Mouse (Mus musculus): ENCODE results near the gene Ak7. TPM values are rescaled to one million over a fixed set of nuclear protein-coding genes. Genes with fewer than 3 reads are reported as not detected.

Ak7 gene
- polyA plus RNA-seq, 2 experiments = 0.04 TPM; not detected in 1

GRCm38 (mm10) chr12:105688546-105688945 is 17.2 kb upstream of the Ak7 start:
- H3K36me3 ChIP-seq (replicated peaks; ENCODE audit: control insufficient read depth, insufficient read depth, low read depth) = no peaks in the 10 kb centered on the region
- no peak overlapping the region for H3K27ac ChIP-seq
- H3K4me2 ChIP-seq (ENCODE audit: low read depth) = no peak overlapping the region
- DNase-seq (ENCODE audit: low read depth in 3 of 3, low spot score in 3 of 3) (peak in 1 of 3 experiments; percentile 19), ATAC-seq (ENCODE audit: insufficient read depth) (no peak)
- no peaks in the 10 kb centered on the region for H3K9me3 ChIP-seq (ENCODE audit: control insufficient read depth, low read length)
- TF ChIP-seq CTCF (IDR thresholded peaks at IDR 0.05; ENCODE audit: low read depth) = 0 out of 2 replicates have a peak, but pooled peaks have one; percentile 3
- TF ChIP-seq EP300 (IDR thresholded peaks at IDR 0.05; ENCODE audit: low read depth) = no peak
- WGBS (ENCODE audit: insufficient replicate concordance) = 63% methylated on average over 4 of the region's 4 CpGs
- H3K9ac ChIP-seq (replicated peaks) = no peak overlapping the region
- H3K4me3 ChIP-seq (ENCODE audit: insufficient read depth in 1 of 2, low read depth in 2 of 2, low read length in 2 of 2) = no peak overlapping the region
- no peaks in the 10 kb centered on the region for H3K27me3 ChIP-seq (ENCODE audit: control insufficient read depth, insufficient read depth, low read length)
- peaks cover 11 to 15% of the 10 kb centered on the region in 2 experiments for H3K4me1 ChIP-seq (replicated peaks; ENCODE audit: control insufficient read depth in 2 of 2, insufficient read depth in 2 of 2, low read length in 1 of 2)

DNA sequence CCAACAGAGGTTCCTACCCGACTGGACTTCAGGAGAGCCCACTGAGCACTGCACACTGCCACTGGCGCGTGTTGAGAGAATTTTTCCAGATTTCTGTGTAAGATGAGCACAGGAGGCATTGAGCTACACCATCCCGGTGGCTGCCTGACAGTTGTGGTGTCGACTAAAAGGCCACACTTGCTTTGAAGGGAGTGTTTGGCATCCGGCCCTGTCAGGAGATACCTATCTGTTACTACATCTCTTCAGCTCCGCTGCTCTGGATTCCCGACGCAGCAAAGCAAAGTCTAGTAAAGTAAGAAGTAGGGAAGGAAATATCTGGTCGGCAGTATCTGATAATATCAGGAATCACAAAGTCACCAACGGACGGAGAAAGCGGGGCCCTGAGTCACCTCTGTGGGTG is 16.3 kb upstream of the Ak7 start:
- 69% methylated on average over 13 of the region's 13 CpGs for WGBS (ENCODE audit: insufficient replicate concordance)
- Histone ChIP-seq H3K4me2 (ENCODE audit: low read depth) (no peak overlapping the region), H3K36me3 (replicated peaks; ENCODE audit: control insufficient read depth, insufficient read depth, low read depth) (no peaks in the 10 kb centered on the region), H3K4me1 (replicated peaks; ENCODE audit: control insufficient read depth in 2 of 2, insufficient read depth in 2 of 2, low read length in 1 of 2) (peaks cover 11 to 15% of the 10 kb centered on the region in 2 experiments), H3K4me3 (ENCODE audit: insufficient read depth in 1 of 2, low read depth in 2 of 2, low read length in 2 of 2) (no peak overlapping the region), H3K27ac (no peak overlapping the region), H3K9me3 (ENCODE audit: control insufficient read depth, low read length) (no peaks in the 10 kb centered on the region), H3K9ac (replicated peaks) (no peak overlapping the region), H3K27me3 (ENCODE audit: control insufficient read depth, insufficient read depth, low read length) (no peaks in the 10 kb centered on the region)
- no peak for DNase-seq (ENCODE audit: low read depth in 3 of 3, low spot score in 3 of 3)
- ATAC-seq (ENCODE audit: insufficient read depth) = no peak
- TF ChIP-seq EP300 (IDR thresholded peaks at IDR 0.05; ENCODE audit: low read depth) (no peak), CTCF (IDR thresholded peaks at IDR 0.05; ENCODE audit: low read depth) (no peak)

GRCm38 (mm10) chr12:105694021-105694420 is 11.8 kb upstream of the Ak7 start:
- Histone ChIP-seq H3K27ac (no peak overlapping the region), H3K4me1 (replicated peaks; ENCODE audit: control insufficient read depth in 2 of 2, insufficient read depth in 2 of 2, low read length in 1 of 2) (no peaks in the 10 kb centered on the region), H3K4me2 (ENCODE audit: low read depth) (no peak overlapping the region), H3K27me3 (ENCODE audit: control insufficient read depth, insufficient read depth, low read length) (no peaks in the 10 kb centered on the region), H3K9me3 (ENCODE audit: control insufficient read depth, low read length) (no peaks in the 10 kb centered on the region), H3K9ac (replicated peaks) (no peak overlapping the region), H3K36me3 (replicated peaks; ENCODE audit: control insufficient read depth, insufficient read depth, low read depth) (no peaks in the 10 kb centered on the region), H3K4me3 (ENCODE audit: insufficient read depth in 1 of 2, low read depth in 2 of 2, low read length in 2 of 2) (no peak overlapping the region)
- no peak for TF ChIP-seq EP300 (IDR thresholded peaks at IDR 0.05; ENCODE audit: low read depth)
- no peak for TF ChIP-seq CTCF (IDR thresholded peaks at IDR 0.05; ENCODE audit: low read depth)
- no peak for DNase-seq (ENCODE audit: low read depth in 3 of 3, low spot score in 3 of 3)
- WGBS (ENCODE audit: insufficient replicate concordance) = 80% methylated on average over 2 of the region's 2 CpGs
- no peak for ATAC-seq (ENCODE audit: insufficient read depth)

- DNase-seq (ENCODE audit: low read depth in 3 of 3, low spot score in 3 of 3) (no peak), ATAC-seq (ENCODE audit: insufficient read depth) (no peak)
- Histone ChIP-seq H3K9ac (replicated peaks) (no peak overlapping the region), H3K4me2 (ENCODE audit: low read depth) (no peak overlapping the region), H3K27ac (no peak overlapping the region), H3K9me3 (ENCODE audit: control insufficient read depth, low read length) (no peaks in the 10 kb centered on the region), H3K27me3 (ENCODE audit: control insufficient read depth, insufficient read depth, low read length) (no peaks in the 10 kb centered on the region), H3K4me1 (replicated peaks; ENCODE audit: control insufficient read depth in 2 of 2, insufficient read depth in 2 of 2, low read length in 1 of 2) (no peaks in the 10 kb centered on the region), H3K4me3 (ENCODE audit: insufficient read depth in 1 of 2, low read depth in 2 of 2, low read length in 2 of 2) (no peak overlapping the region), H3K36me3 (replicated peaks; ENCODE audit: control insufficient read depth, insufficient read depth, low read depth) (no peaks in the 10 kb centered on the region)
- 76% methylated on average over 7 of the region's 7 CpGs for WGBS (ENCODE audit: insufficient replicate concordance)
- no peak for TF ChIP-seq EP300 (IDR thresholded peaks at IDR 0.05; ENCODE audit: low read depth)
- no peak for TF ChIP-seq CTCF (IDR thresholded peaks at IDR 0.05; ENCODE audit: low read depth)
Observed at GRCm38 (mm10) chr12:105695848-105696247, 9.9 kb upstream of the Ak7 start.

DNA sequence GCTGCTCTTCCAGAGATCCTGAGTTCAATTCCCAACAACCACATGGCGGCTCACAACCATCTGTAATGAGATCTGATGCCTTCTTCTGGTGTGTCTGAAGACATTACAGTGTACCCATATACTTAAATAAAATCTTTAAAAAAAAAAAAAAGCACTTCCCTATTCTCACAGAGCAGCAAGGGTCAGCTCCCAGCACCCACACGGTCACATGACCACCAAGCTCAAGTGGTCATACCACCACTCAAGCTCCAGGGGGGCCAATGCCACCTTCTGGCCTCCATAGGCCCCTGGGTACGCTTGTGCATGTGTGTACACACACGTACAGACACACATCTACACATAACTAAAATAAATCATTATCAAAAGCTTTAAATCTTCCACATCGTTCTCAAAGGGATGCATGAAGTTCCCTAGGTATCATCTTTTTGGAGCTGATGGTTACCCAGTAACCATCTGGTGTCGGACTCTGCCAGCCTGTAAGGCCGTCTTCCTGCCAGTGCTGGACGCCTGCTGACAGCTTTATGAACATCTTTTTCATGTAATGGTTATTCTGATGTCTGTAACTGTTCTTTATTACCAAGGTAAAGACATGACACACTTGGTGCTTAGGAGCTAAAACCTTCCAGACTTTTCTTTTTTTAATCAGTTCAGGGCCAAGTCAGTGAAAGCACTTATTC is 8.5 kb upstream of the Ak7 start:
- 69% methylated on average over 8 of the region's 8 CpGs for WGBS (ENCODE audit: insufficient replicate concordance)
- TF ChIP-seq CTCF (IDR thresholded peaks at IDR 0.05; ENCODE audit: low read depth) (no peak), EP300 (IDR thresholded peaks at IDR 0.05; ENCODE audit: low read depth) (no peak)
- H3K4me1 ChIP-seq (replicated peaks; ENCODE audit: control insufficient read depth in 2 of 2, insufficient read depth in 2 of 2, low read length in 1 of 2) = no peaks in the 10 kb centered on the region
- no peaks in the 10 kb centered on the region for H3K9me3 ChIP-seq (ENCODE audit: control insufficient read depth, low read length)
- no peaks in the 10 kb centered on the region for H3K27me3 ChIP-seq (ENCODE audit: control insufficient read depth, insufficient read depth, low read length)
- no peaks in the 10 kb centered on the region for H3K36me3 ChIP-seq (replicated peaks; ENCODE audit: control insufficient read depth, insufficient read depth, low read depth)
- H3K27ac ChIP-seq = no peak overlapping the region
- no peak for DNase-seq (ENCODE audit: low read depth in 3 of 3, low spot score in 3 of 3)
- H3K9ac ChIP-seq (replicated peaks) = no peak overlapping the region
- no peak overlapping the region for H3K4me2 ChIP-seq (ENCODE audit: low read depth)
- H3K4me3 ChIP-seq (ENCODE audit: insufficient read depth in 1 of 2, low read depth in 2 of 2, low read length in 2 of 2) = no peak overlapping the region
- ATAC-seq (ENCODE audit: insufficient read depth) = no peak

Data from liver, embryonic 14.5 days (tissue).